Mouse (Mus musculus): Measurements from ENCODE around the gene Mb21d2. TPM values are rescaled to one million over a fixed set of nuclear protein-coding genes. Genes with fewer than 3 reads are reported as not detected.

Gene Mb21d2
- polyA plus RNA-seq, 1 experiment from 2014 or later = 1.3 TPM

GRCm38 (mm10) chr16:28829263-28829955, 100.1 kb downstream of the Mb21d2 start:
- ATAC-seq (ENCODE audit: low read depth) = no peak
- Histone ChIP-seq H3K4me3 (replicated peaks) (no peak overlapping the region), H3K27ac (no peak overlapping the region), H3K27me3 (no peaks in the 10 kb centered on the region), H3K4me2 (no peak overlapping the region), H3K36me3 (0 out of 2 replicates have a peak, but pooled peaks cover 7% of the 10 kb centered on the region), H3K9ac (no peak overlapping the region), H3K4me1 (replicated peaks) (no peaks in the 10 kb centered on the region), H3K9me3 (replicated peaks) (no peaks in the 10 kb centered on the region)
- 72% methylated on average over 10 of the region's 10 CpGs for WGBS (ENCODE audit: insufficient replicate concordance)
- DNase-seq = no peak

- Histone ChIP-seq H3K9me3 (replicated peaks) (no peaks in the 10 kb centered on the region), H3K4me2 (no peak overlapping the region), H3K9ac (no peak overlapping the region), H3K4me1 (replicated peaks) (no peaks in the 10 kb centered on the region), H3K36me3 (0 out of 2 replicates have a peak, but pooled peaks cover 7% of the 10 kb centered on the region), H3K27ac (no peak overlapping the region), H3K27me3 (no peaks in the 10 kb centered on the region), H3K4me3 (replicated peaks) (no peak overlapping the region)
- ATAC-seq (ENCODE audit: low read depth) (no peak), DNase-seq (no peak)
- WGBS (ENCODE audit: insufficient replicate concordance) = 67% methylated on average over 8 of the region's 8 CpGs
These were observed 104.7 kb downstream of the Mb21d2 start for GRCm38 (mm10) chr16:28824781-28825180.

GRCm38 (mm10) chr16:28821774-28822173, 107.7 kb downstream of the Mb21d2 start:
- Histone ChIP-seq H3K27me3 (no peaks in the 10 kb centered on the region), H3K4me1 (replicated peaks) (no peaks in the 10 kb centered on the region), H3K4me2 (no peak overlapping the region), H3K27ac (no peak overlapping the region), H3K9me3 (replicated peaks) (no peaks in the 10 kb centered on the region), H3K4me3 (replicated peaks) (no peak overlapping the region), H3K9ac (no peak overlapping the region), H3K36me3 (no peaks in the 10 kb centered on the region)
- 57% methylated on average over 6 of the region's 6 CpGs for WGBS (ENCODE audit: insufficient replicate concordance)
- no peak for DNase-seq
- ATAC-seq (ENCODE audit: low read depth) = no peak

- Histone ChIP-seq H3K9ac (no peak overlapping the region), H3K4me1 (replicated peaks) (no peaks in the 10 kb centered on the region), H3K27ac (no peak overlapping the region), H3K4me3 (replicated peaks) (no peak overlapping the region), H3K36me3 (no peaks in the 10 kb centered on the region), H3K27me3 (no peaks in the 10 kb centered on the region), H3K4me2 (no peak overlapping the region), H3K9me3 (replicated peaks) (no peaks in the 10 kb centered on the region)
- ATAC-seq (ENCODE audit: low read depth) = no peak
- no peak for DNase-seq
- WGBS (ENCODE audit: insufficient replicate concordance) = 65% methylated on average over 5 of the region's 5 CpGs
These were observed 110.7 kb downstream of the Mb21d2 start for GRCm38 (mm10) chr16:28818749-28819285.

- Histone ChIP-seq H3K27me3 (no peaks in the 10 kb centered on the region), H3K4me1 (replicated peaks) (no peaks in the 10 kb centered on the region), H3K4me3 (replicated peaks) (no peak overlapping the region), H3K27ac (no peak overlapping the region), H3K36me3 (no peaks in the 10 kb centered on the region), H3K4me2 (no peak overlapping the region), H3K9me3 (replicated peaks) (peaks cover 3% of the 10 kb centered on the region; the same call in 1 of the 2 replicates), H3K9ac (no peak overlapping the region)
- DNase-seq = no peak
- 69% methylated on average over 1 of the region's 1 CpGs for WGBS (ENCODE audit: insufficient replicate concordance)
- no peak for ATAC-seq (ENCODE audit: low read depth)
These were observed 116.2 kb downstream of the Mb21d2 start for GRCm38 (mm10) chr16:28813290-28813689.

GRCm38 (mm10) chr16:28809089-28809488, 120.4 kb downstream of the Mb21d2 start:
- 38% methylated on average over 1 of the region's 1 CpGs for WGBS (ENCODE audit: insufficient replicate concordance)
- Histone ChIP-seq H3K4me2 (no peak overlapping the region), H3K9me3 (replicated peaks) (peaks cover 3% of the 10 kb centered on the region; the same call in 1 of the 2 replicates), H3K27me3 (no peaks in the 10 kb centered on the region), H3K36me3 (no peaks in the 10 kb centered on the region), H3K4me1 (replicated peaks) (no peaks in the 10 kb centered on the region), H3K9ac (no peak overlapping the region), H3K4me3 (replicated peaks) (no peak overlapping the region), H3K27ac (no peak overlapping the region)
- DNase-seq = no peak
- ATAC-seq (ENCODE audit: low read depth) = no peak

GRCm38 (mm10) chr16:28793115-28793514, 136.4 kb downstream of the Mb21d2 start:
- WGBS (ENCODE audit: insufficient replicate concordance) = 2% methylated on average over 4 of the region's 4 CpGs
- H3K4me1 ChIP-seq (replicated peaks) = no peaks in the 10 kb centered on the region
- no peak overlapping the region for H3K4me2 ChIP-seq
- no peaks in the 10 kb centered on the region for H3K27me3 ChIP-seq
- peaks cover 4% of the 10 kb centered on the region; the same call in 1 of the 2 replicates for H3K9me3 ChIP-seq (replicated peaks)
- no peaks in the 10 kb centered on the region for H3K36me3 ChIP-seq
- H3K27ac ChIP-seq = no peak overlapping the region
- no peak for ATAC-seq (ENCODE audit: low read depth)
- no peak overlapping the region for H3K9ac ChIP-seq
- H3K4me3 ChIP-seq (replicated peaks) = no peak overlapping the region
- DNase-seq = no peak

Other genes starting within 250 kb of the Mb21d2 start
- 0.05 and 0.23 TPM in 2 replicates for gene Fgf12, start 176.6 kb downstream of the Mb21d2 start, polyA plus RNA-seq (2015; fragmentation: Nextera tagmentation; extraction: Ambion mirVana)